In genomic region chr11:74666284-74666652, GRCm38 (mm10) we compare ENCODE assay signal across 27 mouse cellular contexts. TPM values are rescaled to one million over a fixed set of nuclear protein-coding genes. Genes with fewer than 3 reads are reported as not detected.
DNase-seq lines count a peak whose midpoint lies in the region; TF ChIP-seq lines count a peak whose summit lies in the region.
"Had no signal": no experiment of that assay in that cellular context is flagged by ENCODE, and none has a peak within 500 bp of the region (broad histone marks: within the 10 kb centered on the region; RNA-seq: fewer than 3 reads in every experiment).

No protein-coding gene starts in this region.

- WGBS in heart, adult 2 months, result 88% methylated on average over 5 of the region's 5 CpGs

- H3K4me1 ChIP-seq in heart, adult 2 months (ENCODE audit: control insufficient read depth, insufficient read depth, low read length), result no peaks in the 10 kb centered on the region
- H3K4me1 ChIP-seq: embryonic facial prominence, embryonic 10.5 days; embryonic facial prominence, embryonic 13.5 days; forebrain, embryonic 12.5 days; forebrain, embryonic 15.5 days; heart, embryonic 12.5 days; heart, embryonic 15.5 days had no signal

- no peak for TF ChIP-seq EP300 in heart, adult 2 months (IDR thresholded peaks at IDR 0.05; ENCODE audit: insufficient read depth, low read depth, low read length)

- TF ChIP-seq CTCF in heart, adult 2 months (IDR thresholded peaks at IDR 0.05), result no peak

- no peaks in the 10 kb centered on the region for H3K36me3 ChIP-seq in heart, adult 2 months (ENCODE audit: control insufficient read depth, insufficient read depth, low read length)

- intact Hi-C loops in heart, adult 2 months (cut with DNase I), result no loop called here

- no peaks in the 10 kb centered on the region for H3K27me3 ChIP-seq in heart, adult 2 months (ENCODE audit: control insufficient read depth, insufficient read depth, low read length)
- H3K27me3 ChIP-seq: embryonic facial prominence, embryonic 13.5 days; forebrain, embryonic 12.5 days; forebrain, embryonic 15.5 days; heart, embryonic 12.5 days; heart, embryonic 15.5 days had no signal

- no peaks in the 10 kb centered on the region for H3K79me2 ChIP-seq in heart, adult 2 months (replicated peaks; ENCODE audit: control insufficient read depth, insufficient read depth, low read length)

- no peak for TF ChIP-seq POLR2A in heart, adult 2 months (IDR thresholded peaks at IDR 0.05; ENCODE audit: insufficient read depth, low read depth, low read length)

- DNase-seq in adrenal gland, adult (ENCODE audit: inconsistent age in 2 of 2, low spot score in 1 of 2), result peak; percentile 63 to 80
- no peak for DNase-seq in adrenal gland, postnatal 4 days (ENCODE audit: low spot score in 2 of 2)
- peak; percentile 83 for DNase-seq in heart, adult 11 months
- no peak for DNase-seq in heart, adult 2 months
- DNase-seq in adrenal gland, postnatal 10 days, result peak; percentile 36
- no peak for DNase-seq in urinary bladder, adult 2 months (ENCODE audit: low spot score)
- DNase-seq: cerebellum, adult 11-12 months; cerebellum, adult 8-10 months; cerebellum, postnatal 10 days; cerebellum, postnatal 36 days; embryo, embryonic 11 days; gastrocnemius, postnatal 25 days; heart, postnatal 10 days; heart, postnatal 4 days; kidney, adult 11 months; kidney, adult 8-10 months had no signal

- no peak overlapping the region for H3K9ac ChIP-seq in heart, adult 2 months (ENCODE audit: low read depth, low read length)
- H3K9ac ChIP-seq: embryonic facial prominence, embryonic 13.5 days; forebrain, embryonic 12.5 days; forebrain, embryonic 15.5 days; heart, embryonic 12.5 days; heart, embryonic 15.5 days; hindbrain, embryonic 14.5 days had no signal

- no peak overlapping the region for H3K4me3 ChIP-seq in heart, adult 2 months
- H3K4me3 ChIP-seq: embryonic facial prominence, embryonic 10.5 days; embryonic facial prominence, embryonic 13.5 days; erythroblast, embryonic 14.5 days; forebrain, embryonic 12.5 days; forebrain, embryonic 15.5 days; heart, embryonic 12.5 days; heart, embryonic 15.5 days had no signal

- no peak overlapping the region for H3K27ac ChIP-seq in heart, adult 2 months
- H3K27ac ChIP-seq: embryonic facial prominence, embryonic 10.5 days; embryonic facial prominence, embryonic 13.5 days; forebrain, embryonic 12.5 days; forebrain, embryonic 15.5 days; heart, embryonic 15.5 days; hindbrain, embryonic 14.5 days; hindbrain, postnatal 0 days had no signal

RNA-seq across cellular contexts. Expression of gene Cluh, which starts 17.0 kb away (rescaled TPM):
- 100 to 1,000 TPM; 217 to 220 TPM for total RNA-seq in adrenal gland, postnatal 4 days (2021)
- total RNA-seq in heart, adult 2 months (2021), result 100 to 1,000 TPM; 200 to 222 TPM
- polyA plus RNA-seq in heart, adult 2 months (2012; rRNA removed), result 133 and 177 TPM in 2 replicates
- 100 to 1,000 TPM; 252 to 291 TPM for total RNA-seq in adrenal gland, postnatal 10 days (2021)
- 50.0 and 61.8 TPM in 2 replicates for polyA plus RNA-seq in urinary bladder, adult 2 months (2012; rRNA removed)

RNA-seq across cellular contexts. Expression of gene Ccdc92b, which starts 46.9 kb away (rescaled TPM):
- total RNA-seq in adrenal gland, postnatal 4 days (2021), result 1 to 10 TPM; 6.5 to 6.6 TPM
- under 1 TPM; 0.23 to 0.32 TPM for total RNA-seq in heart, adult 2 months (2021)
- polyA plus RNA-seq in heart, adult 2 months (2012; rRNA removed), result 0.27 and 0.38 TPM in 2 replicates
- total RNA-seq in adrenal gland, postnatal 10 days (2021), result 1 to 10 TPM; 2.3 to 4.0 TPM
- 0.55 and 0.59 TPM in 2 replicates for polyA plus RNA-seq in urinary bladder, adult 2 months (2012; rRNA removed)
- polyA plus RNA-seq: activated CD4-positive, CD25-positive, alpha-beta regulatory T cell, adult 4 months; inflammation-experienced regulatory T-cells, adult 6 months had no signal

RNA-seq across cellular contexts. Expression of gene Rap1gap2, which starts 55.6 kb away (rescaled TPM):
- 10 to 100 TPM; 18.7 to 28.8 TPM for total RNA-seq in adrenal gland, postnatal 4 days (2021)
- 10 to 100 TPM; 82.7 to 88.9 TPM for total RNA-seq in heart, adult 2 months (2021)
- polyA plus RNA-seq in heart, adult 2 months (2012; rRNA removed), result 43.9 and 78.5 TPM in 2 replicates
- total RNA-seq in adrenal gland, postnatal 10 days (2021), result 10 to 100 TPM; 10.8 to 13.2 TPM
- 32.4 and 32.5 TPM in 2 replicates for polyA plus RNA-seq in urinary bladder, adult 2 months (2012; rRNA removed)

RNA-seq across cellular contexts. Expression of gene Pafah1b1, which starts 58.2 kb away (rescaled TPM):
- 100 to 1,000 TPM; 165 to 177 TPM for total RNA-seq in adrenal gland, postnatal 4 days (2021)
- 100 to 1,000 TPM; 208 to 233 TPM for total RNA-seq in heart, adult 2 months (2021)
- 30.2 and 73.0 TPM in 2 replicates for polyA plus RNA-seq in heart, adult 2 months (2012; rRNA removed)
- total RNA-seq in adrenal gland, postnatal 10 days (2021), result 100 to 1,000 TPM; 145 to 154 TPM
- polyA plus RNA-seq in urinary bladder, adult 2 months (2012; rRNA removed), result 59.0 and 60.9 TPM in 2 replicates

Comparison
In these comparisons a context has a peak if more than half of its experiments do, and no peak if none do; other contexts are left out.
1. DNase-seq: peak in adrenal gland, adult (2 of 2), heart, adult 11 months (single experiment) and adrenal gland, postnatal 10 days (single experiment); none in adrenal gland, postnatal 4 days (0 of 2), heart, adult 2 months (0 of 2) and urinary bladder, adult 2 months (single experiment).